Mouse (Mus musculus): ENCODE results near the gene Hoxa7.

DNA sequence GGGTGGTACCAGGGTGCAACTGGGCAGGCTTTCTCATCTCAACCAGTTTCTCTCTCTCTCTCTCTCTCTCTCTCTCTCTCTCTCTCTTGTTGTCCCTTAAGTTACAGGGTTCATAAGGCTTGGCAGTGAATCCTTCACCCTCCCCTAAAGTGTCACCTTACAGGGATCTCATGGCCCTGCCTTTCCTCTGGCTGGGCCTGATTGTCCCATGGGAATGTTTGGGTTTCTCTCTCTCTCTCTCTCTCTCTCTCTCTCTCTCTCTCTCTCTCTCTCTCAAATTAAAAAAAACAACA is 14.0 kb downstream of the Hoxa7 start:
- TF ChIP-seq EP300 (IDR thresholded peaks at IDR 0.05; ENCODE audit: insufficient read depth, low read depth, low read length): no peak
- TF ChIP-seq POLR2A (IDR thresholded peaks at IDR 0.05; ENCODE audit: insufficient read depth, low read length): no peak
- no peak for TF ChIP-seq CTCF (IDR thresholded peaks at IDR 0.05; ENCODE audit: low read depth, low read length)
